Mouse (Mus musculus): ENCODE data around the gene Exoc3l4.

Gene Exoc3l4

GRCm38 (mm10) chr12:111434745-111435327 is 18.0 kb downstream of the Exoc3l4 start:
- DNase-seq = no peak

- DNase-seq = no peak
Observed at GRCm38 (mm10) chr12:111436170-111436569, 19.4 kb downstream of the Exoc3l4 start.

- DNase-seq = no peak
Observed at GRCm38 (mm10) chr12:111436640-111437039, 19.8 kb downstream of the Exoc3l4 start.

GRCm38 (mm10) chr12:111437222-111437900 is 20.5 kb downstream of the Exoc3l4 start:
- no peak for DNase-seq

GRCm38 (mm10) chr12:111438850-111439249 is 22.0 kb downstream of the Exoc3l4 start:
- DNase-seq = no peak

- no peak for DNase-seq
Observed at GRCm38 (mm10) chr12:111440701-111441373, 24.0 kb downstream of the Exoc3l4 start.

- no peak for DNase-seq
Observed at GRCm38 (mm10) chr12:111441523-111441922, 24.7 kb downstream of the Exoc3l4 start.

GRCm38 (mm10) chr12:111442309-111443010 is 25.6 kb downstream of the Exoc3l4 start, which contains the start of gene Tnfaip2:
Gene Tnfaip2 (plus strand): TSS chr12:111442469.
- DNase-seq = peak in 1 of 2 experiments; percentile 16

GRCm38 (mm10) chr12:111443011-111443870 is 26.4 kb downstream of the Exoc3l4 start:
- DNase-seq = no peak

GRCm38 (mm10) chr12:111443921-111444831 is 27.4 kb downstream of the Exoc3l4 start:
- no peak for DNase-seq

GRCm38 (mm10) chr12:111445161-111445889 is 28.5 kb downstream of the Exoc3l4 start:
- DNase-seq = no peak

- no peak for DNase-seq
Observed at GRCm38 (mm10) chr12:111445890-111446613, 29.2 kb downstream of the Exoc3l4 start.

GRCm38 (mm10) chr12:111446745-111447144 is 29.9 kb downstream of the Exoc3l4 start:
- no peak for DNase-seq

- DNase-seq = no peak
Observed at GRCm38 (mm10) chr12:111447350-111447749, 30.5 kb downstream of the Exoc3l4 start.

- no peak for DNase-seq
Observed at GRCm38 (mm10) chr12:111447898-111448760, 31.3 kb downstream of the Exoc3l4 start.

GRCm38 (mm10) chr12:111448931-111449705 is 32.3 kb downstream of the Exoc3l4 start:
- no peak for DNase-seq

GRCm38 (mm10) chr12:111450359-111450758 is 33.5 kb downstream of the Exoc3l4 start:
- no peak for DNase-seq

- DNase-seq = no peak
Observed at GRCm38 (mm10) chr12:111451561-111451960, 34.7 kb downstream of the Exoc3l4 start.

Data from thymus, adult 18-20 months (tissue).